Mouse (Mus musculus): ENCODE measurements around the gene Pi4k2a.

DNA sequence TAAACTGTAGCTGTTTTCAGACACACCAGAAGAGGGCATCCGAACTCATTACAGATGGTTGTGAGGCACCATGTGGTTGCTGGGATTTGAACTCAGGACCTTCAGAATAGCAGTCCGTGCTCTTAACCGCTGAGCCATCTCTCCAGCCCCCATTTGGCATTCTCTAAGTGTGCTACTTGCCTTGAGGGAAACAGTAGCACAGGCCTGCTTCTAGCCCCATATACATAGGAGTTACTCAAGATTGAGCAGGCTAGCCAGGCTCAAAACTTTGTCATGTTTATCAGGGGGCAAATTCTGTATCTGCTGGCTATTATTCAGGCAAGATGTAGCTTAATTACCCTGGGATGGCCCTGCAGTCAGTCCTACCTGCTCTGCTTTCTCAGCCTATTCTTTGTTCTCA lies 38.9 kb upstream of the Pi4k2a start:
- TF ChIP-seq CTCF (IDR thresholded peaks at IDR 0.05; ENCODE audit: borderline replicate concordance, insufficient read depth, low read depth, low read length) (no peak), POLR2A (IDR thresholded peaks at IDR 0.05; ENCODE audit: borderline replicate concordance, insufficient read depth, low read length) (no peak)

Measured in cerebellum, adult 2 months (tissue).